8 mouse cellular contexts compared by ENCODE assay signal in genomic region chr2:33207069-33207468, GRCm38 (mm10). TPM values are rescaled to one million over a fixed set of nuclear protein-coding genes. Genes with fewer than 3 reads are reported as not detected.
A peak's percentile ranks its signal among the peaks of the same experiment; 100 is the strongest.
DNase-seq lines count a peak whose midpoint lies in the region; ATAC-seq lines count a peak whose summit lies in the region.

No protein-coding gene starts in this region.

- ATAC-seq in midbrain, embryonic 15.5 days (replicated peaks): no peak
- no peak for ATAC-seq in intestine, embryonic 15.5 days
- no peak for ATAC-seq in megakaryocyte, adult 5-6 weeks (ENCODE audit: poor library complexity, severe bottlenecking)

- H3K36me3 ChIP-seq in midbrain, embryonic 10.5 days: no peaks in the 10 kb centered on the region
- H3K36me3 ChIP-seq in midbrain, embryonic 15.5 days (replicated peaks): no peaks in the 10 kb centered on the region
- no peaks in the 10 kb centered on the region for H3K36me3 ChIP-seq in intestine, embryonic 15.5 days
- no peaks in the 10 kb centered on the region for H3K36me3 ChIP-seq in macrophage (ENCODE audit: inconsistent target)

- H3K4me2 ChIP-seq in midbrain, embryonic 15.5 days: no peak overlapping the region
- no peak overlapping the region for H3K4me2 ChIP-seq in intestine, embryonic 15.5 days (replicated peaks)

- no peaks in the 10 kb centered on the region for H3K27me3 ChIP-seq in midbrain, embryonic 10.5 days (ENCODE audit: low read depth, poor library complexity, severe bottlenecking)
- no peaks in the 10 kb centered on the region for H3K27me3 ChIP-seq in midbrain, embryonic 15.5 days (replicated peaks)
- H3K27me3 ChIP-seq in intestine, embryonic 15.5 days (replicated peaks): no peaks in the 10 kb centered on the region

- H3K4me3 ChIP-seq in midbrain, embryonic 10.5 days: no peak overlapping the region
- H3K4me3 ChIP-seq in midbrain, embryonic 15.5 days: no peak overlapping the region
- no peak overlapping the region for H3K4me3 ChIP-seq in intestine, embryonic 15.5 days (replicated peaks)
- H3K4me3 ChIP-seq in macrophage (ENCODE audit: inconsistent target): no peak overlapping the region

- DNase-seq in midbrain, embryonic 10.5 days (ENCODE audit: low spot score): no peak
- peak; percentile 77 to 81 for DNase-seq in heart, adult 9 months (ENCODE audit: low spot score in 2 of 2)
- no peak for DNase-seq in cerebellum, postnatal 14 days
- DNase-seq in thymus, postnatal 25 days: no peak

- H3K9ac ChIP-seq in midbrain, embryonic 15.5 days: no peak overlapping the region
- no peak overlapping the region for H3K9ac ChIP-seq in intestine, embryonic 15.5 days

- WGBS in midbrain, embryonic 10.5 days: 45% methylated on average over 4 of the region's 4 CpGs
- 23% methylated on average over 4 of the region's 4 CpGs for WGBS in midbrain, embryonic 15.5 days
- 26% methylated on average over 4 of the region's 4 CpGs for WGBS in intestine, embryonic 15.5 days
- 57% methylated on average over 4 of the region's 4 CpGs for WGBS in macrophage (ENCODE audit: missing documents)

- H3K4me1 ChIP-seq in midbrain, embryonic 10.5 days: peaks cover 37% of the 10 kb centered on the region
- peaks cover 21% of the 10 kb centered on the region for H3K4me1 ChIP-seq in midbrain, embryonic 15.5 days
- peaks cover 25% of the 10 kb centered on the region for H3K4me1 ChIP-seq in intestine, embryonic 15.5 days (replicated peaks)

- peak overlapping the region; percentile 61; the same call in 1 of the 2 replicates for H3K27ac ChIP-seq in midbrain, embryonic 10.5 days (replicated peaks)
- H3K27ac ChIP-seq in midbrain, embryonic 15.5 days: no peak overlapping the region
- peak overlapping the region; percentile 19; the same call in 1 of the 2 replicates for H3K27ac ChIP-seq in intestine, embryonic 15.5 days
- H3K27ac ChIP-seq in macrophage: peak overlapping the region; percentile 83

- no peaks in the 10 kb centered on the region for H3K79me2 ChIP-seq in macrophage (ENCODE audit: inconsistent target)

- H3K9me3 ChIP-seq in midbrain, embryonic 10.5 days (replicated peaks): no peaks in the 10 kb centered on the region
- H3K9me3 ChIP-seq in midbrain, embryonic 15.5 days: no peaks in the 10 kb centered on the region
- no peaks in the 10 kb centered on the region for H3K9me3 ChIP-seq in intestine, embryonic 15.5 days

RNA-seq across cellular contexts. Expression of gene Angptl2, which starts 8.8 kb away (rescaled TPM):
- 21.8 and 25.9 TPM in 2 replicates for polyA plus RNA-seq in midbrain, embryonic 10.5 days (2016; fragmentation: Nextera tagmentation; extraction: Ambion mirVana)
- polyA plus RNA-seq in midbrain, embryonic 15.5 days (2015; fragmentation: Nextera tagmentation; extraction: Ambion mirVana): 16.2 and 19.3 TPM in 2 replicates
- polyA plus RNA-seq in intestine, embryonic 15.5 days (2015; fragmentation: Nextera tagmentation; extraction: Ambion mirVana): 36.8 and 38.5 TPM in 2 replicates
- 10 to 100 TPM in 6 of 26 experiments, 1 to 10 TPM in 14, under 1 TPM in 5, not detected in 1; 0.49 to 44.1 (median 3.7) TPM for total RNA-seq in macrophage (2018; cell fraction: chromatin; rRNA removed)
- 10 to 100 TPM in 13 of 26 experiments, 1 to 10 TPM in 13; 1.9 to 36.8 (median 12.2) TPM for total RNA-seq in macrophage (2018; cell fraction: cytosol; rRNA removed)
- total RNA-seq in macrophage (2018; cell fraction: nucleus; rRNA removed): 10 to 100 TPM in 12 of 26 experiments, 1 to 10 TPM in 14; 2.5 to 46.6 (median 8.3) TPM
- polyA plus RNA-seq in macrophage (2018): 12.4 to 25.8 TPM (median 25.7 TPM) in 3 replicates
- total RNA-seq in megakaryocyte, adult 5-6 weeks (2015): 4.2 and 5.0 TPM in 2 replicates
- 9.8 and 11.4 TPM in 2 replicates for total RNA-seq in megakaryocyte, adult 5-6 weeks (2017)

Comparison
In these comparisons a context has a peak if more than half of its experiments do, and no peak if none do; other contexts are left out.
1. DNase-seq: peak in heart, adult 9 months (2 of 2); none in midbrain, embryonic 10.5 days (single experiment), cerebellum, postnatal 14 days (0 of 2) and thymus, postnatal 25 days (single experiment).